Mouse (Mus musculus) stomach, postnatal 0 days (tissue): Measurements from ENCODE around the gene Serinc5.

Source experiments
- CTCF ChIP-seq: IDR thresholded peaks from 2 replicates; pipeline ENCODE4 v1.5.1; 2016; ENCODE audit warnings: antibody characterized with exemption, low read depth, mild to moderate bottlenecking, moderate library complexity
- EP300 ChIP-seq: optimal IDR thresholded peaks from 2 replicates; pipeline ENCODE3; 2016; ENCODE audit warnings: antibody characterized with exemption

DNA sequence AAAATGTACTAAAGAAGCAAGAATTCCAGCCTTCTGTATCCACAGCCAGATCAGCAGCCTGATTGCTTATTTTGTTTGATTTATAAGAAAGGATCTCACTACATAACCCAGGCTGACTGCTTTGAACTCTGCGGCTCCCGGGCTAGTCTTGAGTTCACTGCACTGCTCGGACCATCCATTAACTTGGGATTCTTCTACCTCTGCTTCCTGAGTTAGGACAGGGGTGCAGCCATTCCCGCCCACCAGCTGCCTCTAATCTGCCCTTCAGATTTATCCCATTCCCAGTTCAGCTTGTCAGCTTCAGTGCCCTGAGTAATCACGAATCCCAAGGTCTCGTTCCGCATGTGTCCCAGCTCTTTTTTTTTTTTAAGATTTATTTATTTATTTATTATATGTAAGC, 93.3 kb downstream of the Serinc5 start:
- no peak for TF ChIP-seq CTCF
- no peak for TF ChIP-seq EP300
